Mouse (Mus musculus) right cerebral cortex, postnatal 36 days (tissue): ENCODE measurements around the gene Casd1.
"Not testable (repeated sequence)": the region's sequence is repeated elsewhere in the genome, so short reads cannot be mapped to it uniquely, and the experiment has no call there.

ENCODE experiments used
- DNase-seq, 2 experiments: peaks; one replicate each; pipeline ENCODE4 v3.0.0; 2022; ENCODE audit warnings: low spot score in 2 of 2, mixed read lengths in 1 of 2

The Casd1 gene

GRCm38 (mm10) chr6:4612431-4612830 is 11.8 kb downstream of the Casd1 start:
- no peak for DNase-seq

- no peak for DNase-seq
These were observed 17.3 kb downstream of the Casd1 start for GRCm38 (mm10) chr6:4617911-4618310.

GRCm38 (mm10) chr6:4631464-4631863 is 30.8 kb downstream of the Casd1 start:
- no peak for DNase-seq

GRCm38 (mm10) chr6:4633189-4633588 is 32.5 kb downstream of the Casd1 start:
- DNase-seq: no peak

- DNase-seq: no peak
These were observed 34.2 kb downstream of the Casd1 start for GRCm38 (mm10) chr6:4634804-4635203.

- DNase-seq: no peak
These were observed 41.4 kb downstream of the Casd1 start for GRCm38 (mm10) chr6:4642068-4642467.

GRCm38 (mm10) chr6:4647351-4647750 is 46.7 kb downstream of the Casd1 start:
- no peak for DNase-seq

- DNase-seq: no peak
These were observed 52.0 kb downstream of the Casd1 start for GRCm38 (mm10) chr6:4652596-4653134.

- not testable (repeated sequence) for DNase-seq
These were observed 53.1 kb downstream of the Casd1 start for GRCm38 (mm10) chr6:4653741-4654140.

- no peak for DNase-seq
These were observed 54.8 kb downstream of the Casd1 start for GRCm38 (mm10) chr6:4655466-4655865.

- DNase-seq: no peak
These were observed 55.3 kb downstream of the Casd1 start for GRCm38 (mm10) chr6:4655924-4656323.

- no peak for DNase-seq
These were observed 58.2 kb downstream of the Casd1 start for GRCm38 (mm10) chr6:4658861-4659260.

GRCm38 (mm10) chr6:4663516-4663915 is 62.9 kb downstream of the Casd1 start:
- DNase-seq: no peak

GRCm38 (mm10) chr6:4664313-4664712 is 63.7 kb downstream of the Casd1 start:
- DNase-seq: no peak

GRCm38 (mm10) chr6:4665154-4665553 is 64.5 kb downstream of the Casd1 start:
- DNase-seq: no peak

GRCm38 (mm10) chr6:4677356-4677761 is 76.7 kb downstream of the Casd1 start:
- DNase-seq: no peak

GRCm38 (mm10) chr6:4679981-4680380 is 79.3 kb downstream of the Casd1 start:
- no peak for DNase-seq

GRCm38 (mm10) chr6:4680576-4680975 is 79.9 kb downstream of the Casd1 start:
- DNase-seq: no peak

GRCm38 (mm10) chr6:4684706-4685340 is 84.2 kb downstream of the Casd1 start:
- DNase-seq: no peak

GRCm38 (mm10) chr6:4690438-4690837 is 89.8 kb downstream of the Casd1 start:
- no peak for DNase-seq
